Mouse (Mus musculus): ENCODE results near the gene Cbfa2t2.

Gene Cbfa2t2

DNA sequence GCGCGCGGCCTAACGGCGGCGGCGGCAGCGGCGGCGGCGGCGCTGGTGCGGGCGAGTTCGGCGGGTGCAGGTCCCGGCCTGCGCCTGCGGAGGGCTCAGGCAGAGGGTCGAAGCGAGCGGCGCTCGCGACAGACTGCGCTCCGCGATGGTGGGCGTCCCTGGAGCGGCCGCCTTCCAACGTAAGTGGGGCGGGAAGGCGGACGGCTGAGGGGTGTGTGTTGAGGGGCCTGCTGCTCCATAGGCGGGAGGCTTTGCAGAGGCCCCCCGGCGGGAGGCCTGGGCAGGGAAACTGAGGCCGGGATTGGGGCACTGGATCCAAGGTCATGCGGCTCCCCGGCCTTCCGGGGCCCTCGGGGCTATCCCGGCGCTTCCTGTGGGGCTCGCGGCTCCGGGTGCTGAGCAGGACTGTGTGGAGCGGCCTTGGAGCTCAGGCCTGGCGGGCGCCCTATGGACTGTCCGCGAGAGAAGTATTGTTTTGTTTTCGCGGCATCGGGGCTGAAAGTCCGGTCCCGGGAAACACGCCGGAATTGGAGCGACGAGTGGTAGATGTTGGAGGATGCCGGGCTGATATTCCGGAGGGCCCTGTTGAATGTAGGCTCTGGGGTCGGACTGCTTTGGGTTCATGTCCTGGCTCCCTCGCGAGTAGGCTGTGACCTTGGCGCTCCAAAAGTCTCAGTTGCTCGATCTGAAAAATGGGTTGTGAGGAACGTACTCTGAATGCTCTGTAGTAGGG lies at the start of gene Cbfa2t2:
TSS of gene Cbfa2t2 (plus strand) at position 24 of the 733 bp plus-strand sequence.
- DNase-seq (ENCODE audit: low spot score in 2 of 2): peak in 1 of 2 experiments; percentile 43

- DNase-seq (ENCODE audit: low spot score in 2 of 2): no peak
Observed at GRCm38 (mm10) chr2:154390180-154390964, 45.9 kb upstream of the Cbfa2t2 start.

- no peak for DNase-seq (ENCODE audit: low spot score in 2 of 2)
Observed at GRCm38 (mm10) chr2:154394602-154395001, 41.7 kb upstream of the Cbfa2t2 start.

DNA sequence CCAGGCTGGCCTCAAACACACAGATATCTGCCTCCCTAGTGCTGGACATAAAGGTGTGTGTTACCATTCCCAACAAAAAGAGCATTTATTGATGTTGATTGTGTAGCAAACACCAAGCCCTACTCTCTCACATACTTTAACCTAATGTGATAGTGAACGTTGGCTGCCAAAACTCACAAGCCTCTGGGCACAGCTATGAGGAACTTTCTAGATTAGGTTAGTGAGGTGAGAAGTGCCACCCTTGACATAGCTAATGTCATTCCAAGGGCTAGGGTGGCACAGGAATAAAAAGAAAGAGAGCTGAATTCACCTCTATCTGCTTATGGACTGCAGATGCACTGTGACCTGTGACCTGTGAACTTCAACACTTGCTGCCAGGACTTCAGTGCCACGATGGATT lies 39.8 kb upstream of the Cbfa2t2 start:
- no peak for DNase-seq (ENCODE audit: low spot score in 2 of 2)

DNA sequence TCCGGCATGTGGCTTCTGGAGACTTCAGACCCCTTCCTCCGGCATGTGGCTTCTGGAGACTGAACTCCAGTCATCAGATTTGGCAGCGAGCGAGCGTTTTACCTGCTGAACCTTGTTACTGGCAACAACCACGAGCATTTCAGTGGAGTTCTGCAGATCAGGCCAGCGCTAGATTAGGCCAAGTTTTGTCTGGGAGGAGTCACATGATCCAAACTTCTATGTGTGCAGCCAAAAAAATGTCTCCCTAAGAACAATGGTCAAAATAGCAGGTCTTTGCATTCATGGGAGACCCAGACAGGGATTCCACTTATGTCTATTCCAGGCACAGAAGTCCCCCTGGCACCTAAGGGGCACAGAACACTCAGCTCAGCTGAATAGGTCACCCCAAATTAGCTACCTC lies 38.0 kb upstream of the Cbfa2t2 start:
- DNase-seq (ENCODE audit: low spot score in 2 of 2): no peak

DNA sequence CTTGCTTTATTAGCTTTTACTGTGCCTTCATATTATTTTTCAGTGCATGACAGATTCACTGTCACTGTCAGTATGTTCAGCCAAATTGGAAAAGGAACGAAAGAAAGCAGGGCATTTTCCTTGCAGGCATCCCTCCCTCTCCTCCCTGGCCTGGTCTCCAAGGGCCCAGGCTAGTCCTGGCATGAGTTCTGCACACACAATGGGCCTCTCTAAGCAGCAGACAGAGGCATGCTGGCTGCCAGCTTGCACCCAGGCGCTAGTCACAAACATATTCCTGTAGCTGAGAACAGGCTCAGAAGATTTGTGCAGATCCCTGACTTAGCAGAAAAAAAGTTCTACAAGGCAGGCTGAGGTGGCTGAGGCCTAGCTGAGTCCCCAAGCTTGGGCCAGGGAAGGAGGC lies 37.0 kb upstream of the Cbfa2t2 start:
- DNase-seq (ENCODE audit: low spot score in 2 of 2): no peak

DNA sequence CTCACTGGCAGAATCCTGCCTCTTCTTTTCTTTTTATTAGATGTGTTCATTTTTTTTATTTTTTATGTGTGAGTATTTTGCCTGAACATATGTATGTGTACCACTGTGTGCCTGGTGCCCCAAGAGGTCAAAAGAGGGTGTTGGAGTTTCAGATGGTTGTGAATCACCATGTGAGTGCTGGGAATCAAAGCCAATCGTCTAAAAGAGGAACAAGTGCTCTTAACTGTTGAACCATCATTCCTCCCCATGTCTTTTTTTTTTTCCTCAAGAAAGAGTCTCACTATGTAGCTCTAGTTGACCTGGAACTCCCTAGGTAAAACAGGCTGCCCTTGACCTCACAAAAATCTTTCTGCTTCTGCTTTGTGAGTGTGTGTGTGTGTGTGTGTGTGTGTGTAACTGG lies 34.3 kb upstream of the Cbfa2t2 start:
- DNase-seq (ENCODE audit: low spot score in 2 of 2): no peak

- no peak for DNase-seq (ENCODE audit: low spot score in 2 of 2)
Observed at GRCm38 (mm10) chr2:154402811-154403210, 33.5 kb upstream of the Cbfa2t2 start.

DNA sequence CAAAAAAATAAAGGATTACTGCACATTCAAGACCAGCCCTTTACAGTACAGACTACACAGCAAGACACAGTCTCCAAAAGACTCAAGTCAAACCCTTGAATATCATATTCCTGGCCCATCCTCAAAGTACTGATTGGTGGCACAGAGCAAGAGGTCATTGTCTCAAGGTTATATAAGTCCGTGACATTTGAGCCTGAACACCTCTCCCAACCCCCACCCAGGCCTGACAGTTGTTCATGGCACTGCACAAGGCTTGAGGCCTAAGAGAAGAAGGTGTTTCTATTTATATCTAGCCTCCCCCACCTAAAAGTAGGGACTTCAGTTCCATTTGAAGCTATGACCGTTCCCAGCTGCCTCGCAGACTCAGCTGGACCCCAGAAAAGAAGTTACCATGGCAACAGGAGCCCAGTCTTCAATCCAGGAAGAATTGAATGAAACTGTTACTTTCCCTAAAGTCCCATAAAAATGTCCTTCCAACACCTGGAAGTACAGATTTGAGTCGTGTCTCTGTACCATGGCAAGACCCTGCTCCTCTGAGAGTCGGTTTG lies 30.8 kb upstream of the Cbfa2t2 start:
- no peak for DNase-seq (ENCODE audit: low spot score in 2 of 2)

GRCm38 (mm10) chr2:154407063-154407642 lies 29.1 kb upstream of the Cbfa2t2 start:
- no peak for DNase-seq (ENCODE audit: low spot score in 2 of 2)

DNA sequence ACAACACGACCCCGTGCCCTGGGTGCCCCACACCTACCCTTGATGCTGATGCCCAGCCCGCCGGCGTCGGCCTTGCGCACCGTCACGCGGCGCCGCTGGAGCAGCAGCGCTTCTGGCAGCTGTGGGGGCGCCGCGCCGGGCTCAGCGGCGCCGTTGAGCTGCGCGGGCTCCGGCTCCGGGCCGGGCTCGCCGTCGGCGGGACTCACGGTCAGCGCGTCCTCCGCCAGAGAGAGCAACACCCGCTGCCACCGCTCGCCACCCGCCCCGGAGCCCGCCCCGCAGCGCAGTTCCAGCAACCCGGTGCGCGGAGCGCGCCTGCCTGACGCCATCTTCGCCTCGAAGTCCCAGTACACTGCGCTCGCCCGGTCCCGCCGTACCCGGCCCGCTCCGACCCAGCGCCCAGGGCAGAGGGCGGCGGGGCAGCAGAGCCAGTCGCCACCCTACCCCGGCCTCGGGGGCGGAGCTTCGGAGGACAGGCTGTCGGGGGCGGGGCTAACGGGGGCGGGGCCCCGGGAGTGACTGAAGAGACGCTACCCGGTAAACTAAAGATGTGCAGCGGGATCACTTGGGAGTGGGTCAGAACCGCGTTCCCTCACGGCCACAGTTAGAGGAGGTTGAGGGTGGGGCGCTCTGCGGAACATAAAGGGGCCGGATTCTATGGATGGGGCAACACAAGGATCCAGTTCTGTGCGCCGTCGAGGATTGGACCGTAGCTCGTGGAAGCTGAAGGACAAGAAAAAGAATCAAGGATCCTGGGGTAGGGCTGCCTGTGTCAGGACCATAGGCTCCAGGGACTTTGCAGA lies 28.4 kb upstream of the Cbfa2t2 start, which contains the start of gene Snta1:
TSS of gene Snta1 (minus strand) at position 457 of the 803 bp plus-strand sequence.
- peak; percentile 57 to 59 for DNase-seq (ENCODE audit: low spot score in 2 of 2)

DNA sequence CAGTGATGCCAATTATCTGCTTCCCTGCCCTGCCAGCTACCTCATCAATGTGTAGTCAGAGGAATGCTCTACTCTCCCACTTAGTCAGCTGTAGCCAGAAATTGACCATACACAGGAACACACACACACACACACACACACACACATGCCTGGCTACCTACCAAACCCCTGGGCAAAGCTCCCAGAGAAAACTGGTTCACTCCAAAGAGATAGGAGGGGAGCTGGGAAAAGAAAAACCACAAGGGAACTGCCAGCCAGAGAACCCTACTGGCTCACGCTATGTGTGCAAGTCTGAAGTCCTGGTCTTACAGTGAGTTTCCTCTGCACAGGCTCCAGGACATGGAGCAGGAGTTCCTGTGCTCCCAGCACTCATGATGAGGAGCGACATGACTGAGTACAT lies 25.9 kb upstream of the Cbfa2t2 start:
- no peak for DNase-seq (ENCODE audit: low spot score in 2 of 2)

DNA sequence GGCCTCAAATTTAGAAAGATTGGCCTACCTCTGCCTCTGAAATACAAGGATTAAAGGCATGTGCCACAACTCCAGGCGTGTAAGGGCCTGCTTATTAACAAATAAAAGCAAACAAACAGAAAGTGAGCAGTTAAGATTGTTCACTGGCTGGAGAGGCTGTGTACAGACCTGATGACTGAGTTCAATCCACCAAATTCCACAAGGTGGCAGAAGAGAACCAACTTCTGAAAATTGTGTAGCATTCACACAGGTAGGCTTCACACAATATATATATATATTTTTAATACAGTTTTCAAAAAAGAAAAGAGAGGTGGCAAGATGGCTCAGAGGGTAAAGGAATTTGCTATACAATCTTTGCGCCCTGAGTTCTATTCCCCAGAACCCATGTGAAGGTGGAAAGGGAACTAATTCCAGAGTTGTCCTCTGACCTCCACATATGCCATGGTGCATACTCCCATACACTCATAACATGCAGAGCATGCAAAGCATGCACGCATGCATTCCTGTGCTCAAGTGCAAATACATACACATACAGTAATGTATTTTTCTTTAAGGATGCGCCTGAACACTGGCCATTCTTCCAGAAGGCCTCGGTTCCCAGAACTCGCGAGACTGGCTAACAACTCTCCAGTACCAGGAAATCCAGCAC lies 24.1 kb upstream of the Cbfa2t2 start:
- DNase-seq (ENCODE audit: low spot score in 2 of 2): peak in 1 of 2 experiments; percentile 16

GRCm38 (mm10) chr2:154417107-154417506 lies 19.2 kb upstream of the Cbfa2t2 start:
- peak; percentile 30 to 66 for DNase-seq (ENCODE audit: low spot score in 2 of 2)

DNA sequence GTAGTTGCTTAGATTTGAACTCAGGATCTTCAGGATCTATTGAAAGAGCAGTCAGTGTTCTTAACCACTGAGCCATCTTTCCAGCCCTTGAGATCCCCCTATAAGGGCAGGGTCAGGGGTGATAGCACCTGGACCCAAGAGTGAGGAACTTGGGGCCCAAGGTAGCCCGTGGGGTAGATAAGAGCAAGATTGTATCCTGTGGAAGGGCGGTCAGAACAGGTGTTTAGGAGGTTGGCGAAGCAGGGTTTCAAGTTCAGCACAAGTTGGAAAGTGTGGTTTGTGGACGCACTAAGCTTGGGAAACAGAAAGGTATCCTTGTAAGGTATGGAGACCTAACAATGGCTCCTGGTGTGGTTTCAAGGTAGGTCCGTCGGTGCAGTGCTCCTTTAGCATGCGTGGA lies 18.3 kb upstream of the Cbfa2t2 start:
- no peak for DNase-seq (ENCODE audit: low spot score in 2 of 2)

DNA sequence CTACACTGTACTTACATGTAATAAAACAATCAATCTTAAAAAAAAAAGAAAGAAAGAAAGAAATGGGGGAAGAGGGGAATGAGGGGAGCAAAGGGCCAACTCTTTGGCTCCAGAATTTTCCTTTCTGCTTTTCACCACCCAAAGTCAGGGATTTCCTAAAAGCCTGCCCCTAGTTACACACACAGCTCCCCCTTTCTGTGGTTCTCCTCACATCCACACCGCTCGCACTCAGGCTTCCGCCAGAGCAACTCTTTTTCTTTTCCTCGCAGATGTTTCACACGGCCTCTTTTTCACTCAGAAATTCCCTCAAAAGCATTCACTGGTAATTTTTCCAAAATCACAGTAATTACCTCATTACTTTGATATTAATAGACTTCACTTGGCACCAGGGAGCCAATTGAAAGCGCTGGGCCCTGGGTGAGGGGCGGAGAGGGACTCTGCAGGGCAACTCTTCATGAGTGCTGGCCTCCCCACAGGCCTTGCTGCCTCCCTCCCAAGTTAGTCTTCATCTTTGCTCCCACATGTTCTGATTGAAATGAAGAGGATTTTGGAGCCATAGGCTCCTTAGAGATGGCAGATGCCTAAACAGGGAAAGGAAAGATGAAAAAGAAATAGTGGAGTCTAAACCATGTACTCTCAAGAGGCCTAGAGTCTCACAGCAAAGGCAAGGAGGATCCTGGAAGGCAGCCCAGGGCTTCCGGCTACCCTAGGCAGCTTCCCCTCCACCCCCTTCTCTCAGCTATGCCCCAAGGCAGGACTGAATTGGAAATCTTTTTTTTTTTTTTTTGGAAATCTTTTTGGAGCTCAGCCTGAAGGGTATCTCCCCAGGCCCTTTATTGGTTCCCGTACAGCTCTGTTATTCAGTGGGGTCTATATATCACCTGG lies 16.4 kb upstream of the Cbfa2t2 start:
- DNase-seq (ENCODE audit: low spot score in 2 of 2): no peak

DNA sequence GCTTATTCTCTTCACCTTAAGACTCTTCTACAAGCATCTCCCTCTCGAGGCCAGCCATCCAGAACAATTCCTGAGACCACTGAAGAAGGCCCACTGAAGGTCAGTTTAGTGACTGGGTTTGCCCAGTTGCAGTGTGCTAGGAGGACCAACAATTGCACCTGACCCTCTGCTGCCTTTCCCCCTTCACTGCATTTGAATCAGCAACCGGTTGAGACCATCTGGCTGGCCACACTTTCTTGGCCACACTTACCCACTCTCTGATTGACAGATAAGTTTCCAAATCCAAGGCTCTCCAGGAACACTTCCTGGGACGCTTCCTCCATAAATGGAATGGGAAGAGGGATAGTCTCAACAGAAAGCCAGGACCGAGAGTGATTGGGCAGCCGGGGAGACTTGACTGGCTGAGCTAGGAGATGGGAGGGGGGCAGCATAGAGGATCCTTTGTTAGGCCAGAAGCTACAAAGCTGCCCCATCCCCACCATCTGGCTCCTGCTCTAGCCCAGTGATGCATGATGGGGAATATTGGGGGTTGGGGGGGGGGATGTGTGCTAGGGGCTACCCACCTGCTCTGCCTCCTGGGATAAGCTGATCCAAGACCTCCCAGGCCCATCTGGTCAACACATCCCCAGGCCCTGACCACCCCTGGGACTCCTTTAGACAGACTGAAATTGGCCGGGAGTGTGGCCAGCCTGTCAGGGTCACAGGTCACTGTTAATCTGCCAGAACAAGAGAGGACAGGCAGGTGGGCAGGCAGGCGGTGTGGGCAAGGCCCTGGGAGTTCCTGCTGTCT lies 15.1 kb upstream of the Cbfa2t2 start:
- no peak for DNase-seq (ENCODE audit: low spot score in 2 of 2)

GRCm38 (mm10) chr2:154422181-154422580 lies 14.1 kb upstream of the Cbfa2t2 start:
- no peak for DNase-seq (ENCODE audit: low spot score in 2 of 2)

DNA sequence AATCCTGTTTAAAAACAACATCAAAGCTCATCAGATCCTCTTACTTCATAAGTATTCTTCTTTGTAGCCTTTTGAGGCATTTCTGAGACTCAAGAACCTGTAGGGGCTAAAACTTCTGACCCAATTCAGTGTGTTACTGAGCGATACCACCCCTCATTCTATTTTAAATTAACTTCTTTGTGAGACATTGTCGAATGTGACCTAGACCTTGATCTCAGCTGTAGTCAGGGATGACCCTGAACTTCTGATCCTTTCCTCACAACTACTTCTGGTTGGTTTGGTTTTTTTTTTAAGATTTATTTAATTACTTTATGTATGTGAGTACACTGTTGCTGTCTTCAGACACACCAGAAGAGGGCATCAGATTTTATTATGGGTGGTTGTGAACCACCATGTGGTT lies 12.7 kb upstream of the Cbfa2t2 start:
- DNase-seq (ENCODE audit: low spot score in 2 of 2): no peak

All from spleen, postnatal 14 days (tissue).